Mouse (Mus musculus) liver, adult 2 months (tissue): ENCODE measurements around the gene Mllt6. TPM values are rescaled to one million over a fixed set of nuclear protein-coding genes. Genes with fewer than 3 reads are reported as not detected.
"Not testable (repeated sequence)": the region's sequence is repeated elsewhere in the genome, so short reads cannot be mapped to it uniquely, and the experiment has no call there.

ENCODE experiments used
- DNase-seq: peaks from one replicate; pipeline ENCODE4 v3.0.0-alpha.2; 2011; ENCODE audit warnings: low read depth, low spot score; ENCODE audit errors: extremely low read depth
- H3K27ac ChIP-seq: fragments of 200-500 bp; replicated peaks from 2 replicates; pipeline ENCODE4 v1.5.1; 2012; ENCODE audit warnings: low read depth, mild to moderate bottlenecking, control low read depth, inconsistent platforms, low read length; ENCODE audit not compliant: insufficient read depth
- H3K27me3 ChIP-seq: fragments of 200-500 bp; 2 replicates; pipeline ENCODE4 v1.6.1; 2012; ENCODE audit warnings: mild to moderate bottlenecking, moderate library complexity, low read length, inconsistent platforms; ENCODE audit not compliant: control insufficient read depth, insufficient read depth
- H3K36me3 ChIP-seq: fragments of 200-500 bp; 2 replicates; pipeline ENCODE4 v1.6.1; 2012; ENCODE audit warnings: low read length, inconsistent platforms; ENCODE audit not compliant: control insufficient read depth, insufficient read depth
- H3K4me1 ChIP-seq: fragments of 200-500 bp; 2 replicates; pipeline ENCODE4 v1.6.1; 2011; ENCODE audit warnings: low read length; ENCODE audit not compliant: control insufficient read depth, insufficient read depth
- H3K4me3 ChIP-seq: fragments of 200-500 bp; 2 replicates; pipeline ENCODE4 v1.5.1; 2011; ENCODE audit warnings: low read depth, mild to moderate bottlenecking, control low read depth, low read length, moderate library complexity; ENCODE audit not compliant: insufficient read depth
- H3K79me2 ChIP-seq: fragments of 200-500 bp; 2 replicates; pipeline ENCODE4 v1.6.1; 2012; ENCODE audit warnings: inconsistent platforms, mild to moderate bottlenecking, low read length, moderate library complexity; ENCODE audit not compliant: control insufficient read depth, insufficient read depth
- H3K9ac ChIP-seq: fragments of 200-500 bp; 2 replicates; pipeline ENCODE4 v1.6.1; 2012; ENCODE audit warnings: low read depth, mild to moderate bottlenecking, control low read depth, inconsistent platforms, low read length
- CTCF ChIP-seq: fragments of 200-500 bp; IDR thresholded peaks from 2 replicates; pipeline ENCODE4 v1.5.1; 2011; ENCODE audit warnings: low read depth, low read length, control low read depth
- POLR2A ChIP-seq: fragments of 200-500 bp; IDR thresholded peaks from 2 replicates; pipeline ENCODE4 v1.6.1; 2011; ENCODE audit warnings: low read length, control low read depth; ENCODE audit not compliant: insufficient read depth; ENCODE audit errors: extremely low read depth
- WGBS: fragments of 180-500 bp; shearing (Covaris S2); methylation state at CpG from one replicate; pipeline ENCODE4 v1.1.7; 2018; 5-methylcytosine and 5-hydroxymethylcytosine counted together
- polyA plus RNA-seq: library from polyadenylated mRNA; depleted of rRNA; stranded (reverse); fragments of >200 nt; gene quantifications from 2 replicates; pipeline ENCODE4 v1.2.3, GENCODE M21; 2012
- total RNA-seq: library from RNA; depleted of rRNA; stranded (reverse); fragments of >200 nt; gene quantifications from 2 replicates; pipeline ENCODE4 v1.2.3, GENCODE M21; 2014

The Mllt6 gene
- total and polyA plus RNA-seq, 2 experiments = 3.8 to 11.2 TPM

DNA sequence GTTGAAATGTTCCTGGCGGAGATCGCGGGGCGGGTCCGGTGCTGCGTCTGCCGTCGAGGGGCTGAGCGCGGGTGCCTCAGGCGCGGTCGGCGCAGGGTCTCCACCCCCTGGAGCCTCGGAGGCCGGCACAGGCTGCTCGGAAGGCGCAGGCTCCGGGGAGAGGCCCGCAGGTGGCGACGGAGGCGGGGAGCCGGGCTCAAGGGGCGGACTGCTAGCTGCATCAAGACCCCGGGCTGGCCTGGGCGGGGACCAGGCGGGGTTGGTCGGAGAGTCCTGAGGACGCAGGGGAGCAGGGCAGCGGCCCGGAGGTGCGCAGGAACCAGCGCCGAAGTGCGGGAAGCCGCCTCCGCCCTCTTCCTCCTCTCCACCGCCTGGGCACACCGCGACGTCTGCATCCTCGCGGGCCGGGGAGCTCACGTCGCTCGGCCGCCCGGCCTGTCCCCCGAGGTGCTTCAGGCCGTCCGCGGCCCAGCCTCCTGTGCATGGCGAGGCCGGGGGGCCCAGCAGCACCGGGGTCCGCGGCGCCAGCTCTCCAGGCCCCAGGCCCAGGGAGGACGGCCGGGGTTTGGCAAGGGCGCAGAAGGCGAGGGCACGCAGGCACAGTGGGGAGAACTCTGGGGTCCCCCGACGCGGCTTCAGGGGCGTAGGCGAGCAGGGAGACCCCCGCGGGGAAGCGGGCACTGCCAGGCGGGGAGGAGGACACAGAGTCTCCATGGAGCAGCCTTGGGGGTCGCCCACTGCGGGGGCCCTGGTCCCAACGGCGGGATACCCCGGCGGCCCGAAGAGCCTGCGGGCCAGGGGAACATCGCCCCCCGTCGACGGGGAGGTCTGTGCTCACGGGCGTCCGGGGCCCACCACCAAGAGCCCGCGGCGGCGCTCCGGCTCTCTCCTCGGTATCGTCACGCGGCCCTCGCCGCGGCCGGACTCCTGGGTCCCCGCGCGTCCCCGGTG lies 34.4 kb upstream of the Mllt6 start:
- WGBS = 2% methylated on average over 97 of the region's 106 CpGs
- H3K9ac ChIP-seq = peak overlapping the region; percentile 83
- no peaks in the 10 kb centered on the region for H3K79me2 ChIP-seq
- DNase-seq = no peak
- no peaks in the 10 kb centered on the region for H3K4me1 ChIP-seq
- no peaks in the 10 kb centered on the region for H3K36me3 ChIP-seq
- H3K4me3 ChIP-seq = peak overlapping the region; percentile 69
- peaks cover 21% of the 10 kb centered on the region for H3K27me3 ChIP-seq
- no peak overlapping the region for H3K27ac ChIP-seq
- TF ChIP-seq POLR2A (no peak), CTCF (no peak)

DNA sequence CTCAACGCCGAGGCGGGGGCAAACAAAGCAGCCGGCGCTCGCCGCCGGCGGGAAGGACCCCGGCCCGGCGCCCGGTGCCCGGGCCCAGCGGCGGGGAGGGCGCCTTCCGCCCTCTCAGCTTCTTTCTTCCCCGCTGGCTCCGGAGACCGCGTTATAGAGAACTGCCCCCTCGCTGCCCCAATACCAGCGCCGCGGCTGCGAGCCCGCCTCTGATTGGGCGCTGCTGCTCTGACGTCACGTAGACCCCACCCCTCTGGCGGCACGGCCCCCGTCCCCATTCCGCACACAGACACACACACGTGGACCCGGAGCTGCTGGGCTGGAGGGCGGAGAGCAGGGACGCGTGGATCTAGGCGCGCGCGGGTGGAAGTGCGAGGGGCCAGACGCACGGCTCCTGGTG lies 33.6 kb upstream of the Mllt6 start, which contains the start of gene Epop:
Gene Epop, minus strand, starts transcription at position 127 of the 400 bp plus-strand sequence.
- Histone ChIP-seq H3K36me3 (no peaks in the 10 kb centered on the region), H3K4me3 (peak within 1 kb of the TSS; percentile 69), H3K27ac (no peak within 1 kb of the TSS), H3K4me1 (no peaks in the 10 kb centered on the region), H3K79me2 (no peaks in the 10 kb centered on the region), H3K27me3 (peaks cover 21% of the 10 kb centered on the region), H3K9ac (peak within 1 kb of the TSS; percentile 83)
- DNase-seq = peak; percentile 62
- TF ChIP-seq CTCF = no peak
- TF ChIP-seq POLR2A = 0 out of 2 replicates have a peak, but pooled peaks have one; percentile 32
- under 1% methylated on average over 47 of the region's 47 CpGs for WGBS

DNA sequence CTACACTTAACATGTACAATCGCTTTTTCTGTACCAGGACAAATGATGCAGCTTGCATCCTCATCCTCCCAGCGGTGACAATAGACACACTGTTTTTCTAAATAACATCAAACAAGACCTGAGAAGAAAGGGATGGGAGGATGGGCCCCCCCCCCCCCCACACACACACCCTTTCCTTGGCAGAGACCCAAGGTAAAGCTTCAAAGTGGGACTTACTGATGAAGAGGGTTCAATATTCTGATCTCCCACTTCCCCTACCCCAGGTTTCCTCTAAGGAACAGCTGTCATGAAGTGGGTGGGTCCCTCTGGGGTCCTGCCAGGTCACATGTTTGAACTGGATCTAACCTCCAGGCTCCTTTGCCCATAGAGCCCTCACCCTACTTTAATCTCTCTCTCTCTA lies 32.2 kb upstream of the Mllt6 start:
- Histone ChIP-seq H3K9ac (no peak overlapping the region), H3K27ac (no peak overlapping the region), H3K36me3 (no peaks in the 10 kb centered on the region), H3K4me3 (no peak overlapping the region), H3K4me1 (no peaks in the 10 kb centered on the region), H3K79me2 (no peaks in the 10 kb centered on the region), H3K27me3 (peaks cover 21% of the 10 kb centered on the region)
- no peak for TF ChIP-seq POLR2A
- TF ChIP-seq CTCF = no peak
- no peak for DNase-seq
- WGBS = 56% methylated on average over 2 of the region's 2 CpGs

DNA sequence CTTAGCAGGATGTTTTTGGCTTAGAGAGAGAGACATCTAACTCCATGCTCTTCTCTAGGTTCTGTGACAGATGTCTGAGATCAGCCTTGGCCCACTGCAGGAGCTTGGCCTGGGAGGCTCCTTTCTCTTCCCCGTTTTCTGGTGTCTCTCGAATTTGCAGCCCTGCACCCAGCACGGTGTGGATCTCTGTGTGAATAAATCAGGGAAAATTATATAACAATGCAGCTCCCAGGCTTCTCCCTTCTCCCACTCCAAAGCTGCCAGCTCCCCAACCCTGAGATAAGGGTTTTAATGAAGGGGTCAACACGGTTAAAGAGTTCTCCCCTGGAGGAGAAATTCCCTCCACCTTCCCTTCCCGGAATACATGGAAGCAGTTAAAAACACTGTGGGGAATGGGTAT lies 31.7 kb upstream of the Mllt6 start:
- Histone ChIP-seq H3K36me3 (no peaks in the 10 kb centered on the region), H3K27me3 (peaks cover 21% of the 10 kb centered on the region), H3K4me1 (no peaks in the 10 kb centered on the region), H3K79me2 (no peaks in the 10 kb centered on the region), H3K4me3 (no peak overlapping the region), H3K27ac (no peak overlapping the region), H3K9ac (no peak overlapping the region)
- TF ChIP-seq CTCF (no peak), POLR2A (no peak)
- DNase-seq = no peak
- 39% methylated on average over 5 of the region's 5 CpGs for WGBS

DNA sequence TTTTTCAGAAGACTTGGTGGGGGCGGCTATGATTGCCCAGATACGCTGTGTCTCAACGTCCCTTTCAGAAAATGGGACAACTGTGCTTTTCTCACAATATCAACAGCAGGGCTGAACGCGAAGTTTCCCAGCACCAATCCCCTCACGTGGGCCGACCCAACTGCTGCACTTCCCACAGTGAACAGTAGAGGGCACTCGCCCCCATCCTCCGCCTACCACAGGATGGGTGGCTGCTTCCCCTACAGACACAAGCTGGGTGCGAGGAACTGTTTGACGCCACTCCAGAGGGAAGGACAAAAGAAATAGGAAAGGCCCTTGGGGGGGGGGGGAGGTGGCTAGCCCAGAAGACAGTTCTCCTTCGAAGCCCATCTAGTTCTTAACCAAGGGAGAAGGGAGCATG lies 31.3 kb upstream of the Mllt6 start:
- Histone ChIP-seq H3K79me2 (no peaks in the 10 kb centered on the region), H3K4me3 (no peak overlapping the region), H3K36me3 (no peaks in the 10 kb centered on the region), H3K4me1 (no peaks in the 10 kb centered on the region), H3K27me3 (peaks cover 21% of the 10 kb centered on the region), H3K9ac (no peak overlapping the region), H3K27ac (no peak overlapping the region)
- 10% methylated on average over 12 of the region's 12 CpGs for WGBS
- peak; percentile 18 for DNase-seq
- TF ChIP-seq POLR2A (no peak), CTCF (peak; percentile 99)

DNA sequence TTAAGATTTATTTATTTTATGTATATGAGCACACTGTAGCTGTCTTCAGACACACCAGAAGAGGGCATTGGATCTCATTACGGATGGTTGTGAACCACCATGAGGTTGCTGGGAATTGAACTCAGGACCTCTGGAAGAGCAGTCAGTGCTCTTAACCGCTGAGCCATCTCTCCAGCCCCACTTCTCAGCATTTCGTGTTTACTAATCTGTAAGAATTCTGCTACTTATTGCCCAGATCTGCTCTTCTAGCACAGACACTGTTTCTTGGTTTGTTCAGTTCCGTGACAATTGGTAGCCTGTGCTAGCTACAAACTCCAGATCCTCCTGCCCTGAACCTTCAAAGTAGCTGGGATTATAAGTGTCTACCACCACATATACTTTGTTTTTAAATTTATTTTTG lies 30.8 kb upstream of the Mllt6 start:
- peaks cover 21% of the 10 kb centered on the region for H3K27me3 ChIP-seq
- not testable (repeated sequence) for DNase-seq
- 87% methylated on average over 4 of the region's 4 CpGs for WGBS

More for the DNA sequence above, 30.8 kb upstream of the Mllt6 start:
- H3K27ac ChIP-seq, H3K79me2 ChIP-seq, H3K4me1 ChIP-seq, H3K36me3 ChIP-seq, H3K9ac ChIP-seq, H3K4me3 ChIP-seq: not testable (repeated sequence)
